Mouse (Mus musculus): ENCODE measurements at regions not wholly inside any gene's neighbourhood (a gene's known extent, or its start where the extent isn't known, plus 50 kb on each side); places are given as distances from the start of the nearest gene placed in this dataset.

GRCm38 (mm10) chr16:86124182-86124581 lies 222.6 kb upstream of the Adamts5 start:
- Histone ChIP-seq H3K27me3 (ENCODE audit: control insufficient read depth, insufficient read depth, low read length) (no peaks in the 10 kb centered on the region), H3K9ac (ENCODE audit: low read length) (no peak overlapping the region), H3K4me1 (ENCODE audit: control insufficient read depth in 2 of 2, insufficient read depth in 2 of 2, low read length in 2 of 2) (no peaks in the 10 kb centered on the region), H3K4me3 (ENCODE audit: control insufficient read depth in 1 of 2, insufficient read depth in 1 of 2, low read depth in 1 of 2, low read length in 2 of 2) (no peak overlapping the region), H3K9me3 (ENCODE audit: control insufficient read depth, low read length) (no peaks in the 10 kb centered on the region), H3K4me2 (ENCODE audit: low read length) (no peak overlapping the region), H3K27ac (replicated peaks in 1 of 2; ENCODE audit: control insufficient read depth in 1 of 2, insufficient read depth in 1 of 2, low read depth in 2 of 2, low read length in 2 of 2) (no peak overlapping the region), H3K36me3 (ENCODE audit: control insufficient read depth, insufficient read depth, low read length) (no peaks in the 10 kb centered on the region)
- 89% methylated on average over 1 of the region's 1 CpGs for WGBS
- ATAC-seq (ENCODE audit: insufficient number of reproducible peaks, insufficient read depth, low FRiP score, low read depth) = no peak

GRCm38 (mm10) chr16:86122936-86123335 lies 221.3 kb upstream of the Adamts5 start:
- 9% methylated on average over 1 of the region's 1 CpGs for WGBS
- Histone ChIP-seq H3K36me3 (ENCODE audit: control insufficient read depth, insufficient read depth, low read length) (no peaks in the 10 kb centered on the region), H3K9ac (ENCODE audit: low read length) (no peak overlapping the region), H3K27me3 (ENCODE audit: control insufficient read depth, insufficient read depth, low read length) (no peaks in the 10 kb centered on the region), H3K4me1 (ENCODE audit: control insufficient read depth in 2 of 2, insufficient read depth in 2 of 2, low read length in 2 of 2) (no peaks in the 10 kb centered on the region), H3K9me3 (ENCODE audit: control insufficient read depth, low read length) (no peaks in the 10 kb centered on the region), H3K27ac (replicated peaks in 1 of 2; ENCODE audit: control insufficient read depth in 1 of 2, insufficient read depth in 1 of 2, low read depth in 2 of 2, low read length in 2 of 2) (no peak overlapping the region), H3K4me3 (ENCODE audit: control insufficient read depth in 1 of 2, insufficient read depth in 1 of 2, low read depth in 1 of 2, low read length in 2 of 2) (no peak overlapping the region), H3K4me2 (ENCODE audit: low read length) (no peak overlapping the region)
- no peak for ATAC-seq (ENCODE audit: insufficient number of reproducible peaks, insufficient read depth, low FRiP score, low read depth)

GRCm38 (mm10) chr16:86117959-86118358 lies 216.3 kb upstream of the Adamts5 start:
- ATAC-seq (ENCODE audit: insufficient number of reproducible peaks, insufficient read depth, low FRiP score, low read depth) = no peak
- H3K27me3 ChIP-seq (ENCODE audit: control insufficient read depth, insufficient read depth, low read length) = no peaks in the 10 kb centered on the region
- no peaks in the 10 kb centered on the region for H3K36me3 ChIP-seq (ENCODE audit: control insufficient read depth, insufficient read depth, low read length)
- no peak overlapping the region for H3K4me2 ChIP-seq (ENCODE audit: low read length)
- no peak overlapping the region for H3K27ac ChIP-seq (replicated peaks in 1 of 2; ENCODE audit: control insufficient read depth in 1 of 2, insufficient read depth in 1 of 2, low read depth in 2 of 2, low read length in 2 of 2)
- no peak overlapping the region for H3K4me3 ChIP-seq (ENCODE audit: control insufficient read depth in 1 of 2, insufficient read depth in 1 of 2, low read depth in 1 of 2, low read length in 2 of 2)
- H3K9ac ChIP-seq (ENCODE audit: low read length) = no peak overlapping the region
- no peaks in the 10 kb centered on the region for H3K9me3 ChIP-seq (ENCODE audit: control insufficient read depth, low read length)
- no peaks in the 10 kb centered on the region for H3K4me1 ChIP-seq (ENCODE audit: control insufficient read depth in 2 of 2, insufficient read depth in 2 of 2, low read length in 2 of 2)

GRCm38 (mm10) chr16:86115587-86116376 lies 214.2 kb upstream of the Adamts5 start:
- no peak overlapping the region for H3K4me2 ChIP-seq (ENCODE audit: low read length)
- no peaks in the 10 kb centered on the region for H3K27me3 ChIP-seq (ENCODE audit: control insufficient read depth, insufficient read depth, low read length)
- no peak for ATAC-seq (ENCODE audit: insufficient number of reproducible peaks, insufficient read depth, low FRiP score, low read depth)
- WGBS = 69% methylated on average over 2 of the region's 2 CpGs
- H3K9me3 ChIP-seq (ENCODE audit: control insufficient read depth, low read length) = no peaks in the 10 kb centered on the region
- H3K36me3 ChIP-seq (ENCODE audit: control insufficient read depth, insufficient read depth, low read length) = no peaks in the 10 kb centered on the region
- H3K4me1 ChIP-seq (ENCODE audit: control insufficient read depth in 2 of 2, insufficient read depth in 2 of 2, low read length in 2 of 2) = no peaks in the 10 kb centered on the region
- no peak overlapping the region for H3K4me3 ChIP-seq (ENCODE audit: control insufficient read depth in 1 of 2, insufficient read depth in 1 of 2, low read depth in 1 of 2, low read length in 2 of 2)
- H3K27ac ChIP-seq (replicated peaks in 1 of 2; ENCODE audit: control insufficient read depth in 1 of 2, insufficient read depth in 1 of 2, low read depth in 2 of 2, low read length in 2 of 2) = no peak overlapping the region
- H3K9ac ChIP-seq (ENCODE audit: low read length) = no peak overlapping the region

- no peak for ATAC-seq (ENCODE audit: insufficient number of reproducible peaks, insufficient read depth, low FRiP score, low read depth)
Observed at GRCm38 (mm10) chr16:86094461-86094860, 192.8 kb upstream of the Adamts5 start.

GRCm38 (mm10) chr16:86090175-86090574 lies 188.5 kb upstream of the Adamts5 start:
- Histone ChIP-seq H3K9ac (ENCODE audit: low read length) (no peak overlapping the region), H3K4me2 (ENCODE audit: low read length) (no peak overlapping the region), H3K27ac (replicated peaks in 1 of 2; ENCODE audit: control insufficient read depth in 1 of 2, insufficient read depth in 1 of 2, low read depth in 2 of 2, low read length in 2 of 2) (no peak overlapping the region), H3K9me3 (ENCODE audit: control insufficient read depth, low read length) (no peaks in the 10 kb centered on the region), H3K36me3 (ENCODE audit: control insufficient read depth, insufficient read depth, low read length) (no peaks in the 10 kb centered on the region), H3K4me3 (ENCODE audit: control insufficient read depth in 1 of 2, insufficient read depth in 1 of 2, low read depth in 1 of 2, low read length in 2 of 2) (no peak overlapping the region), H3K4me1 (ENCODE audit: control insufficient read depth in 2 of 2, insufficient read depth in 2 of 2, low read length in 2 of 2) (no peaks in the 10 kb centered on the region), H3K27me3 (ENCODE audit: control insufficient read depth, insufficient read depth, low read length) (no peaks in the 10 kb centered on the region)
- WGBS = 87% methylated on average over 6 of the region's 6 CpGs
- ATAC-seq (ENCODE audit: insufficient number of reproducible peaks, insufficient read depth, low FRiP score, low read depth) = no peak

More at GRCm38 (mm10) chr16:86094461-86094860, 192.8 kb upstream of the Adamts5 start:
- Histone ChIP-seq H3K36me3 (ENCODE audit: control insufficient read depth, insufficient read depth, low read length) (no peaks in the 10 kb centered on the region), H3K27me3 (ENCODE audit: control insufficient read depth, insufficient read depth, low read length) (no peaks in the 10 kb centered on the region), H3K4me3 (ENCODE audit: control insufficient read depth in 1 of 2, insufficient read depth in 1 of 2, low read depth in 1 of 2, low read length in 2 of 2) (no peak overlapping the region), H3K9ac (ENCODE audit: low read length) (no peak overlapping the region), H3K4me1 (ENCODE audit: control insufficient read depth in 2 of 2, insufficient read depth in 2 of 2, low read length in 2 of 2) (no peaks in the 10 kb centered on the region), H3K9me3 (ENCODE audit: control insufficient read depth, low read length) (peaks cover 6% of the 10 kb centered on the region; the same call in 1 of the 2 replicates), H3K27ac (replicated peaks in 1 of 2; ENCODE audit: control insufficient read depth in 1 of 2, insufficient read depth in 1 of 2, low read depth in 2 of 2, low read length in 2 of 2) (no peak overlapping the region), H3K4me2 (ENCODE audit: low read length) (no peak overlapping the region)
- 66% methylated on average over 2 of the region's 2 CpGs for WGBS

GRCm38 (mm10) chr16:86087421-86087820 lies 185.8 kb upstream of the Adamts5 start:
- Histone ChIP-seq H3K27me3 (ENCODE audit: control insufficient read depth, insufficient read depth, low read length) (no peaks in the 10 kb centered on the region), H3K36me3 (ENCODE audit: control insufficient read depth, insufficient read depth, low read length) (no peaks in the 10 kb centered on the region), H3K27ac (replicated peaks in 1 of 2; ENCODE audit: control insufficient read depth in 1 of 2, insufficient read depth in 1 of 2, low read depth in 2 of 2, low read length in 2 of 2) (no peak overlapping the region), H3K9ac (ENCODE audit: low read length) (no peak overlapping the region), H3K9me3 (ENCODE audit: control insufficient read depth, low read length) (no peaks in the 10 kb centered on the region), H3K4me1 (ENCODE audit: control insufficient read depth in 2 of 2, insufficient read depth in 2 of 2, low read length in 2 of 2) (no peaks in the 10 kb centered on the region), H3K4me3 (ENCODE audit: control insufficient read depth in 1 of 2, insufficient read depth in 1 of 2, low read depth in 1 of 2, low read length in 2 of 2) (no peak overlapping the region), H3K4me2 (ENCODE audit: low read length) (no peak overlapping the region)
- 69% methylated on average over 3 of the region's 3 CpGs for WGBS
- no peak for ATAC-seq (ENCODE audit: insufficient number of reproducible peaks, insufficient read depth, low FRiP score, low read depth)
